Mouse (Mus musculus): ENCODE measurements around the gene Lypd6b. TPM values are rescaled to one million over a fixed set of nuclear protein-coding genes. Genes with fewer than 3 reads are reported as not detected.

Gene Lypd6b
- polyA plus RNA-seq, 2 experiments = 0.02 TPM; not detected in 1

GRCm38 (mm10) chr2:49841089-49841488 is 53.6 kb downstream of the Lypd6b start:
- Histone ChIP-seq H3K4me3 (ENCODE audit: insufficient read depth in 1 of 2, low read depth in 2 of 2, low read length in 2 of 2) (no peak overlapping the region), H3K36me3 (replicated peaks; ENCODE audit: control insufficient read depth, insufficient read depth, low read depth) (no peaks in the 10 kb centered on the region), H3K27ac (no peak overlapping the region), H3K9me3 (ENCODE audit: control insufficient read depth, low read length) (no peaks in the 10 kb centered on the region), H3K4me2 (ENCODE audit: low read depth) (no peak overlapping the region), H3K4me1 (replicated peaks; ENCODE audit: control insufficient read depth in 2 of 2, insufficient read depth in 2 of 2, low read length in 1 of 2) (no peaks in the 10 kb centered on the region), H3K9ac (replicated peaks) (no peak overlapping the region), H3K27me3 (ENCODE audit: control insufficient read depth, insufficient read depth, low read length) (no peaks in the 10 kb centered on the region)
- no peak for ATAC-seq (ENCODE audit: insufficient read depth)
- TF ChIP-seq EP300 (IDR thresholded peaks at IDR 0.05; ENCODE audit: low read depth) (no peak), CTCF (IDR thresholded peaks at IDR 0.05; ENCODE audit: low read depth) (no peak)
- DNase-seq (ENCODE audit: low read depth in 3 of 3, low spot score in 3 of 3) = no peak
- WGBS (ENCODE audit: insufficient replicate concordance) = 65% methylated on average over 5 of the region's 5 CpGs

GRCm38 (mm10) chr2:49845104-49845503 is 57.6 kb downstream of the Lypd6b start:
- no peak for TF ChIP-seq EP300 (IDR thresholded peaks at IDR 0.05; ENCODE audit: low read depth)
- TF ChIP-seq CTCF (IDR thresholded peaks at IDR 0.05; ENCODE audit: low read depth) = no peak
- 55% methylated on average over 7 of the region's 7 CpGs for WGBS (ENCODE audit: insufficient replicate concordance)
- H3K4me1 ChIP-seq (replicated peaks; ENCODE audit: control insufficient read depth in 2 of 2, insufficient read depth in 2 of 2, low read length in 1 of 2) = no peaks in the 10 kb centered on the region
- H3K4me2 ChIP-seq (ENCODE audit: low read depth) = no peak overlapping the region
- H3K9me3 ChIP-seq (ENCODE audit: control insufficient read depth, low read length) = no peaks in the 10 kb centered on the region
- ATAC-seq (ENCODE audit: insufficient read depth) = no peak
- H3K9ac ChIP-seq (replicated peaks) = no peak overlapping the region
- H3K27me3 ChIP-seq (ENCODE audit: control insufficient read depth, insufficient read depth, low read length) = no peaks in the 10 kb centered on the region
- no peaks in the 10 kb centered on the region for H3K36me3 ChIP-seq (replicated peaks; ENCODE audit: control insufficient read depth, insufficient read depth, low read depth)
- no peak overlapping the region for H3K4me3 ChIP-seq (ENCODE audit: insufficient read depth in 1 of 2, low read depth in 2 of 2, low read length in 2 of 2)
- H3K27ac ChIP-seq = no peak overlapping the region
- no peak for DNase-seq (ENCODE audit: low read depth in 3 of 3, low spot score in 3 of 3)

DNA sequence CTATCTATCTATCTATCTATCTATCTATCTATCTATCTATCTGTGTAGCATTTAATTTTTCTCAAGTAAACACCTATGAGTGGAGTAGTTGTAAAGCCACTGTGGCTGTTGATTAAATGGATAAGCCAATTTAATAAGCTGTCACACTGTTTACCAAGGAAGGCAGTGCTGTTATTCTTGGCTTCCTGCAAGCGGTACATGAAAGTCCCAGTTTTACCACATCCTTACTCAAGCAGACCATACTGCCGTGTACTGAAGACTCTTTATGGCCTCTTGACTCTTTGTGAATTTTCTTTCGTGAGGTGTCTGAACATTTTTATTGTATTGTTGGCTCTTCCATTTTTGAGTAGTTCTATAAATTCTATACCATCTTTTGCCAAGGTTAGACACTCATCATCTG is 58.6 kb downstream of the Lypd6b start:
- TF ChIP-seq CTCF (IDR thresholded peaks at IDR 0.05; ENCODE audit: low read depth) = no peak
- TF ChIP-seq EP300 (IDR thresholded peaks at IDR 0.05; ENCODE audit: low read depth) = no peak
- Histone ChIP-seq H3K9me3 (ENCODE audit: control insufficient read depth, low read length) (no peaks in the 10 kb centered on the region), H3K4me3 (ENCODE audit: insufficient read depth in 1 of 2, low read depth in 2 of 2, low read length in 2 of 2) (no peak overlapping the region), H3K9ac (replicated peaks) (no peak overlapping the region), H3K4me1 (replicated peaks; ENCODE audit: control insufficient read depth in 2 of 2, insufficient read depth in 2 of 2, low read length in 1 of 2) (no peaks in the 10 kb centered on the region), H3K27me3 (ENCODE audit: control insufficient read depth, insufficient read depth, low read length) (no peaks in the 10 kb centered on the region), H3K36me3 (replicated peaks; ENCODE audit: control insufficient read depth, insufficient read depth, low read depth) (no peaks in the 10 kb centered on the region), H3K4me2 (ENCODE audit: low read depth) (no peak overlapping the region), H3K27ac (no peak overlapping the region)
- DNase-seq (ENCODE audit: low read depth in 3 of 3, low spot score in 3 of 3) = no peak
- WGBS (ENCODE audit: insufficient replicate concordance) = 43% methylated on average over 3 of the region's 3 CpGs
- no peak for ATAC-seq (ENCODE audit: insufficient read depth)

GRCm38 (mm10) chr2:49846880-49847279 is 59.4 kb downstream of the Lypd6b start:
- ATAC-seq (ENCODE audit: insufficient read depth) (no peak), DNase-seq (ENCODE audit: low read depth in 3 of 3, low spot score in 3 of 3) (no peak)
- Histone ChIP-seq H3K27ac (no peak overlapping the region), H3K4me1 (replicated peaks; ENCODE audit: control insufficient read depth in 2 of 2, insufficient read depth in 2 of 2, low read length in 1 of 2) (no peaks in the 10 kb centered on the region), H3K4me3 (ENCODE audit: insufficient read depth in 1 of 2, low read depth in 2 of 2, low read length in 2 of 2) (no peak overlapping the region), H3K9ac (replicated peaks) (no peak overlapping the region), H3K27me3 (ENCODE audit: control insufficient read depth, insufficient read depth, low read length) (no peaks in the 10 kb centered on the region), H3K4me2 (ENCODE audit: low read depth) (no peak overlapping the region), H3K36me3 (replicated peaks; ENCODE audit: control insufficient read depth, insufficient read depth, low read depth) (no peaks in the 10 kb centered on the region), H3K9me3 (ENCODE audit: control insufficient read depth, low read length) (no peaks in the 10 kb centered on the region)
- TF ChIP-seq CTCF (IDR thresholded peaks at IDR 0.05; ENCODE audit: low read depth) (no peak), EP300 (IDR thresholded peaks at IDR 0.05; ENCODE audit: low read depth) (no peak)
- WGBS (ENCODE audit: insufficient replicate concordance) = 71% methylated on average over 3 of the region's 3 CpGs

- no peaks in the 10 kb centered on the region for H3K27me3 ChIP-seq (ENCODE audit: control insufficient read depth, insufficient read depth, low read length)
- 31% methylated on average over 2 of the region's 2 CpGs for WGBS (ENCODE audit: insufficient replicate concordance)
- TF ChIP-seq CTCF (IDR thresholded peaks at IDR 0.05; ENCODE audit: low read depth) = no peak
- TF ChIP-seq EP300 (IDR thresholded peaks at IDR 0.05; ENCODE audit: low read depth) = no peak
- H3K36me3 ChIP-seq (replicated peaks; ENCODE audit: control insufficient read depth, insufficient read depth, low read depth) = no peaks in the 10 kb centered on the region
- DNase-seq (ENCODE audit: low read depth in 3 of 3, low spot score in 3 of 3) (no peak), ATAC-seq (ENCODE audit: insufficient read depth) (no peak)
- H3K4me3 ChIP-seq (ENCODE audit: insufficient read depth in 1 of 2, low read depth in 2 of 2, low read length in 2 of 2) = no peak overlapping the region
- no peak overlapping the region for H3K9ac ChIP-seq (replicated peaks)
- H3K4me1 ChIP-seq (replicated peaks; ENCODE audit: control insufficient read depth in 2 of 2, insufficient read depth in 2 of 2, low read length in 1 of 2) = no peaks in the 10 kb centered on the region
- H3K9me3 ChIP-seq (ENCODE audit: control insufficient read depth, low read length) = no peaks in the 10 kb centered on the region
- no peak overlapping the region for H3K27ac ChIP-seq
- no peak overlapping the region for H3K4me2 ChIP-seq (ENCODE audit: low read depth)
Measured at GRCm38 (mm10) chr2:49847831-49848230, 60.3 kb downstream of the Lypd6b start.

All from liver, embryonic 14.5 days (tissue).